Mouse (Mus musculus): ENCODE data around the gene Col4a4.

DNA sequence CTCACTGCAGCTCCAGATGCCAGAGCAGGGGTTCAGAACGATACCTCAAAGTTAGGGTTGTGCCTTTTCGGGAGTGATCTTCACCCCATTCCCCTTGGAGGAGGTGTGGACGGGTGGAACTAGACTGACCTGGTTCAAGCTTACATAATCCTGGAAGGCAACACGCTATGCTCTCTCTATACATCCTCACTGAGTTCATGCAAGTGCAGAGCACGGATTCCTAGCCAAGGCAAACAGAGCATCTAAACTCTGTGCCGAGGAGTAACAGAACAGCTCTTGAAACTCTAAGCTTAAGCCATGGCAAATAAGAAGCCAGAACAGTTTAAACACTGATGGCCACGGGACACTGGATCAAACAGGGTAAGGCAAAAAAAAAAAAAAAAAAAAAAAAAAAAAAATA, 104.3 kb downstream of the Col4a4 start:
- TF ChIP-seq EP300 (IDR thresholded peaks at IDR 0.05; ENCODE audit: low read depth) = no peak
- TF ChIP-seq CTCF (IDR thresholded peaks at IDR 0.05; ENCODE audit: low read depth) = no peak

Data from liver, embryonic 14.5 days (tissue).